Mouse (Mus musculus) right cerebral cortex, postnatal 4 days (tissue): Measurements from ENCODE around the gene Lpar5.

Experiments
- DNase-seq: peaks from one replicate; pipeline ENCODE4 v3.0.0-alpha.2; 2022

Gene Lpar5

DNA sequence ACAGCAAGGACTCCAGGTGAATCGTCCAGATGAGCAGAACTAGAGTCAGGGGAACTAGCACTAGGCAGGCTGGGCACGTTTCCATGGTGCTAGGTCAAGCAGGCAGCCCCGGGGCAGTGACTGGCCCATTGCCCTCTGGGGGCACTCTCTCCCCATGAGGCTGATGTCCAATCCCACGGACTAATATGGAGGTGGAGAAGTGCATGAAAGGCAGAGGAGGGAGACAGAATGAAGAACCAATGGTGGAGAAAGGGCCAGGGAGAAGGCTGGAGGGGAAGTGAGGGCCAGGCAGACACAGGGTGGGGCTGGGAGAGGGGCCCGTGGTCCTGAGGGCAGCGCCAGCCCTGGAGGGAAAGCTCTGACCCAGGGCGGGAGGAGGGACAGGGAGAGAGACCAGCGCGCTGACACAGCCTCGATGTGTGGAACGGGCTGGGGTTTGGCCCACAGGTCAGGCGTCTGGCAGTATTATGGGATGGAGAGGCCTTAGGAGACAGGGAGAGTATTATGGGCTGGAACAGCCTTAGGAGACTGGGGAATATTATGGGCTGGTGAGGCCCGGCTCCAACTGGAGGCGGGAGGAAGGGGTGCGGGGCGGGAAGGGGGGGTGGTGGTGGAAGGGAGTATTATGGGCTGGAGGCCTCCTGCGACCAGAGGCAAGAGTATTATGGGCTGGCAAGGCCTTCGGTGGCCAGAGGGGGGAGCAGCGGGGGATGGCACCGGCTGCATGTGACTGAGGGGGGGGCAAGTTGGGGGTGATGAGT is 21.0 kb downstream of the Lpar5 start:
- DNase-seq = peak; percentile 77

DNA sequence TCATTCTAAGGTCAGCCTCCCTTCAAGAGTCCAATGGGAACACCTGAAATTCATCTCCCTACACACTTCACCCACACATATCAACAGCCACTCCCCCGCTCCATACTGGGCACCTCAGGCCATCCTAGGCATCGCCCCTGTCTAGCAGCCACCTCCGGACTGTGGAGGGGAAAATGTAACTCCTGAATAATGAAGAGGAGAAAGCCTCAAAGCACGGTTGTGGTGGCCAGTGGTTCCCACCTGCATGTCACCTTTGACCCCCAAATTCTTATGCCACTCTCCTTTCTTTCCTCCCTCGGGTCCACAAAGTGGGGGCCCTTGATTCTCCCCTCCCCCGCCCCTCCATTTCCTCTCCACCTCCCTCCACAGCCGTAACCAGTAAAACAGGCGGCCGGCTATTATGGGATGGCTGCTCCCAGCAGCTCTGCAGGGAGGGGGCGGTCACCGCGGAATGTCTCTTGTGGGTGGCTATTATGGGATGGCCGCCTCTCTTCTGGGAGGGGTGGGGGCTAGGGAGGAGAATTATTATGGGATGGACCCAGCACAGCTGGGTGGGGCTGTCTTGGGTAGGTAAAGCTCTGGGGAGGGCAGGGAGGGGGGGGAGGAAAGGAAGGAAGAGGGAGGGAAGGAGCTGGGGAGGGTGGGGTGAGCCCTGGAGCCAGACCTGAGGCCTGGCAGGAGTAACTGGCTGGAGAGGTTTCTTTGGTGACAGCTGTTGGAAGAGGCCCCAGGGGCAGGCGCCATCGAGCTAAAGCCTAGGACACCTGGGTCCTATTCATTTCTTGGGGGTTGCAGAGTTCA is 22.0 kb downstream of the Lpar5 start:
- peak; percentile 79 for DNase-seq

DNA sequence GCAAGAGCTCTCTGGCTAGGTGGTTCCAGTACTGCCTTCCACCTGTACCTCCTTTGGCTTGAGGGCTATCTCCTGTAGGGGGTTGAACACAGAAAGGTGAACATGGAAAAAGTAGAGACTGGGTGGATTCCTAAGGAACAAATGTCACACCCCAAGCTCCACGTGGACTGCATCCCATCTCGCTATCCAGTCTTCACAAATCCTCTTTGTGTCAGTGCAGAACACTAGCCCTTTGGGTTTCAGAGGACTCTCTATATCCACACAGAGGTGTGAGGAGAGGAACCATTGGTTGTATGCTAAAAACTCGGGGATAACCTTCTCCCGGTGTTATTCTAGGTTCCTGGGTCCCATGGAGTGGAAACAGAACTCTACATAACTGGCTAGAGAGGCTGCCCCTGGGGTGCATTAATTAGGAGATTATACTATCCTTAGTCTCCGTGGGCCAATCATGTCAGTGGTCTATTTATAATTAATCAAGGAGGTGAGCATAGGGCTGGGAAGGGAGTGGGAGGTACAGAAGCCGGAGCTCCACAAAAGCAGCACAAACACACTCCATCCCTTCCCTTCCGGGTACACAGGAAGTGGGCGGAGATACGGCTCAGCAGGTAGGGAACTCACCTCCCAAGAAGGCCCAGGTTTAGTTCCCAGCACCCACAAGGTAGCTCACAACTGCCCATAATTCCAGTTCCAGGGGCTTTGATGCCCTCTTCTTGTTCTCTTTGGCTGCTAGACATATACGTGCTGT is 22.8 kb downstream of the Lpar5 start:
- no peak for DNase-seq

DNA sequence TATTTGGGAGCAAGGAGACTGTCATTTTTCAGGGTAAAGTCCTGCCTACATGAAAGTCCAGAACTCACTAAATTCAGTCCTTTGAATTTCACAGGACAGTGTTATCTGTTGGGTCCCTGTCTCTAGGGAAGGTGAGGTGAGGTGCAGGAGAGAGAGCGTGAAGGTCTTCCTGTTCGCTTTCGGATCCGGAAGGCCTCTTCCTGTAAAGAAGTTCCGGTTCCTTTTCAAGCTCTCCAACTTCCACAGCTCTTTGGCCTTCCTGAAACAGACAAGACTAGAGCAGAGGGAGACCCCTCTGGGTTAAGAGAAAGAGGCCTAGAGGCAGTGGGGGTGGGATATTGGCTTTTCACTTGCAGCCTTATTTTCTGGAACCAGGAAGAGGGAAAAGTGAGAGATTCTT is 24.7 kb downstream of the Lpar5 start:
- no peak for DNase-seq

DNA sequence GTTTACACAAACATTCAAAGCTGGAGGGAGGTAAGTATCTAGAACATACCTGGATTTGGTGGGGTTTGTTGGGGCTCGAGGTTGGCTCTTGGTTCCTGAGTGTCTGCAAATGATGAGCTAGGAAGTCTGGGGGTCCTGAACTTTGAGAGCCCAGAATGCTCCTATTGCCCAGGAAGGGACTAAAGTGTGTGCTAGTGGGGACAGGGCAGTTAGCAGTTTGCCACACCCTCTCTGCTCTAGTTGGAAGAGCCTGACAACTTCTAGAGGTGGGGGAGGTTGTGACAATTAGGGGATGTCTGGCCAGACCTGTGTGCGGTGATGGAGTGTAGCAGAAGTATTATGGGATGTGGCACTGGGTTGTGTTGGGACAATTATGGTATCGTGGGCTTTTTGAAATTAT is 27.1 kb downstream of the Lpar5 start:
- DNase-seq = no peak

DNA sequence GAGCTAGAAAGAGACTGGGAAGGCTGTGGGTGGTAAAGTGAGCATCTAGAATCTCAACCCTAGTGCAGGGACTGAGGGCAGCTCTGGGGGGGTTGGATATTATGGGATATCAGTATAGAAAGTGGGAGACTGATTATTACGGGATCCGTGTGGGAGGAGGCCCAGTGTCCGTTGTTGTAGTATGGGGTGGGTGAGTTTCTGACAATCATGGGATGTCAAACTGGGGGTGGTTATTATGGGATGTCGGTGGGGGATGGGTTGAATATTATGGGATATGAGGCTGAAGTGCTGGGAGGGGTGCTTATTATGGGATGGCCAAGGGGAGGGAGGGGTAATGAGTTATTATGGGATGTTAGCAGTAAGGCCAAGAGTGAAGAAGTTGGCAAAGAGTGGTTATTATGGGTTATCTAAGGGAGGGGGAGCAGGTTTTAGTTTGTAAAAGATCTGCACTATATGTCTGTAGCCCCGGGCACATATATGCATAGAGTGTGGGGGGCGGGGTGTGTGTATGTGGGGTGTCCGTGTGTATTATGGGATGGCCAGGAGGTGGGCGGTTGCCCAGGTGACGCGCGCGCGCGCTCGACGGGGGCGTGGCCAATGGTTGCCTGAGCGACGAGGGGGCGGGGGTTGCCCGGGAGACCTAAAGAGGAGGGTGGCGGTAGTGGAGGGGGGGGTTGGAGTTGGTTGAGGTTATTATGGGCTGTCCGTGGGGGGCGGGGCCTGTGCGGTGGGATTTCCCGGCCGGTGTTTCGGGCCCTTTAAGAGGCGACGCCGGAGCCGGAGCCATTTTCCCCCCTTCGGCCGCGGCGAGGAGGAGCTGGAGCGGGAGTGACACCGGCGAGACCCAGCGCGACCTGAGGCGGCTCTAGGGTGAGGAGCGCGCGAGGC is 27.9 kb downstream of the Lpar5 start, which contains the start of gene Chd4:
TSS of gene Chd4 (plus strand) at position 591 of the 888 bp plus-strand sequence.
- peak; percentile 99 for DNase-seq

DNA sequence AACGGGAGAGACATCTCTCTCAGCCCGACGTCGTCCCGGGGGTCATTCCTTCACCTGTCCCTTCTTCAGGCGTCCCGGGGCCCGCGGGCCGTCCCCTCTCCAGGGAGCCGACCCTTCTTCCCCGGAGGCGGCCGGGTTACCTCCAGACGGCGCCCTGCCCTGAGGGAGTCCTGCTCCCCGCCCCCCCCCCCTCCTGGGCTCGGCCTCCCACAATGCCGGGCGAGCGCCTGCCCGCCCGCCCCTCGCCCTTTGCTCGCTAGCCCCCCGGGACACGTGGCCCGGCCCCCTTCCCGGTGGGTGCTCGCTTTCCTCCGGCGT is 28.5 kb downstream of the Lpar5 start:
- DNase-seq = no peak

DNA sequence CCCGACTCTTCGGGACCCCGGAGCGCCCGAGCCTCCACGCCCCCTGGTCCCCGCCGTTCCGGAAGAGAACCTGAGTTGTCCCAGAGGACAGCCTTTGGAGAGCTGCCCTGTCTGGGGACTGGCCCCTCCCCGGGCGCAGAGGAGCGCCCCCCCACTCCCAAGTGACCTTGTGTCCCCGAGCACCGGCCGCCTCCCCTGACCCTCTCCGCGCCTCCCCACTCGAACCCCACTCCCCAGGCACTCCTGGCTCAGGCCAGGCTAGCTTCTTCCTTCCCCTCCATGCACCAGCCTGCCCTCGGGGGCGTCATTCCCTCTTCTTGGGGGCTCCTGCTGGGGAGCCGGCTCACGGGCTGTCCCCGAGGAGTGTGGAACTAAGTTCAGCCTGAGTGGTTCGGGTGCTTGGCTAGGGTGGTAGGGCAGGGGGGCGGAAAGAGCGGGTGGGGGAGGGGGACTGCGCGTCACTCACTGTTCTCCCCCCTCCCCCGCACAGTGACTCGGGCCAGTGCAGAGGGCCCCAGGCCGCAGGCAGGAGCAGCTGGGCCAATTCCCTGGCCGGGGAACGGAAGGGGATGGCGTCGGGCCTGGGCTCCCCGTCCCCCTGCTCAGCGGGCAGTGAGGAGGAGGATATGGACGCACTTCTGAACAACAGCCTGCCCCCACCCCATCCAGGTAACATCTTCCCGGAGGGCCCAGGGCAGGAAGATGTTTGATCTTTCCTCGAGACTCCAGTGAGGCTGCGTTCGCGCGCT is 29.1 kb downstream of the Lpar5 start:
- peak; percentile 57 for DNase-seq

DNA sequence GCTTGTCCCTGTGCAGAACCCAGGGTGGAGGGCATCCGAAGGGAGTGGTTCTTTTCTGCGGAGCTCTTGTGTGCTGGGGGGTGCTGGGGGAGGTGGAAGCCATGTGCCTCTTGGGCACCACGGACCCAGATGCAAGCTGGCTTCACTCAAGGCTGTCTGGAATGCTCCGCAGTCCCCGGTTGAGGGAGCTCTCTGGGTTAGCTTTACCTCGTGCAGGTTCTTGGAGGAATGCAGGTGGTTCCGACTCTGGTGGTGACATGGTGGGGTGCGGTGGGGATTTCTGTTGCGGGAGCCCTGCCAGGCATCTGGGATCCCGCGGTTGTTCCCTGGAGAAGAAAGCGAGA is 29.6 kb downstream of the Lpar5 start:
- DNase-seq = peak; percentile 29

DNA sequence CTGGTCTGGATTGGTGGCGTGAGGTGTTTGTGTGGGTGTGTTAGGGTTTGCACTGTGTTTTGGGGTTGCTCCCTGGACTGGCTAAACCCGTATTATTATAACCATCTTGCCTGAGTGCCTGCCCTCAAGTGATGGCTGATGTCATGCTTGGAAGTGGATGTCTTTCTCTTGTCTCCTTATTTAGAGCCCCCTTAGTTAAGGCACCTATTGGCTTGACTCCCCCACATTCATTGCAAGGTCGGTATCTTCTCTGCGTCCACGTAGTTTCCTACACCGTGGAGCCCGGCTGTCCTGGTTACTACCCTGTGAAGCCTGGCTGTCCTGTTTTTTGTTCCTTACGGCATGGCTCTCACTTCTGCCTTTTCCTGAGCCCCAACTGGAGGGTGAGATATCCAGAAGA is 30.2 kb downstream of the Lpar5 start:
- no peak for DNase-seq

DNA sequence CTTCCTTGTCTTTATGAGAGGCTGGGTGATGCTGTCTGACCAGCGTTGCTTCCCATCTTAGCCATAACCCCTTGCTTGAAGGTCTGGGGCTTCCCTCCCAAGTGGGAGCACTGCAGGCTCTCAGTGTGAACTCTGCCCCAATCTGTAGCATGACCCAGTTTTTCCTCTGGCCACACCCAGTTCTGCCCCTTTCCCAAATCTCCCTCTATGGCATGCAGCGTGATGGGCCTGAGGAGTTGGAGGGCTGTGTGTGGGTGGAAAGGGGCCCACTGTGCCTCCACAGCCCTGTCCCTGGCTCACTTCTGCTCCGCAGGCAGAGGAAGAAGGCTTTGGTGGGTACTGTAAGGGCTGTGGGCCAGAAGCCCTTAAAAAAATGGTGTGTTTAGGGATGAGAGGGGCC is 30.8 kb downstream of the Lpar5 start:
- DNase-seq = no peak

DNA sequence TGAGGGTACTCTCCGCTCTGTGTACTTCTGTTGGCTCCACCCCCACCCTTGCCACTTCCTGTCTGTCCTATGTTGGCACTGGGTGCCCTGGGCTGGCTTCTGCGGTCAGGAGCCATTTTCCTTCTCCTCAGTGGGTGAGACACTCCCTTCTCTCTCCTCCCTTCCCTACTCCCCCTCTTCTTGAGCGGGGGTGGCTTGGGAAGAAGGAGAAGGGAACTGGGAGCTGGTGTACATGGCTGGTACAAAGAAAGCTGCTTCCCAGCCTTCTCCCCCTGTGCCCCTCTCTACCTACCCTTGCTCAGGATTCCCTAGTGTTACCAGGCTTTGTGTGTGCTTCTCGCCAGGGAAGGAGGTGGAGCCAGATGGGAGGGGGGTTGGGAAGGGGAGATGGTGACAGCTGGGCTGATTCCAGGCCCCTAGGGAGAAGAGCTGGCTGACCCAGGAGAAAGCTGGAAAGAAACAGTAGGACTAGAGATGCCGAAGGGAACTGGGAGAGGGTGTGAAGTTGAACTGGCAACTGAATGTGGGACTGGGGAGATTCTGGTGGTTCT is 31.8 kb downstream of the Lpar5 start:
- no peak for DNase-seq

DNA sequence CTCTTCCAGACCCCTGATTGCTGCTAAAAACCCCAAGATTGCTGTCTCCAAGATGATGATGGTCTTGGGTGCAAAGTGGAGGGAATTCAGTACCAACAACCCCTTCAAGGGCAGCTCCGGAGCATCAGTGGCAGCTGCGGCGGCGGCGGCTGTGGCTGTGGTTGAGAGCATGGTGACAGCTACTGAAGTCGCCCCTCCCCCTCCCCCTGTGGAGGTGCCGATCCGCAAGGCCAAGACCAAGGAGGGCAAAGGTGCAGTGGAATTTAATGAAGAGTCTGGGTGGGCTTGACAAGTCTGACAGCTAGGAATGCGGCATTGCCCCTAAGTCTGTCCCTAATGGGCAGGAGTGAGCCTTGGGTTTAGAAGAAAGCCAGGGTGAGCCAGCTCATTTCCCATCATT is 33.7 kb downstream of the Lpar5 start:
- DNase-seq = no peak

DNA sequence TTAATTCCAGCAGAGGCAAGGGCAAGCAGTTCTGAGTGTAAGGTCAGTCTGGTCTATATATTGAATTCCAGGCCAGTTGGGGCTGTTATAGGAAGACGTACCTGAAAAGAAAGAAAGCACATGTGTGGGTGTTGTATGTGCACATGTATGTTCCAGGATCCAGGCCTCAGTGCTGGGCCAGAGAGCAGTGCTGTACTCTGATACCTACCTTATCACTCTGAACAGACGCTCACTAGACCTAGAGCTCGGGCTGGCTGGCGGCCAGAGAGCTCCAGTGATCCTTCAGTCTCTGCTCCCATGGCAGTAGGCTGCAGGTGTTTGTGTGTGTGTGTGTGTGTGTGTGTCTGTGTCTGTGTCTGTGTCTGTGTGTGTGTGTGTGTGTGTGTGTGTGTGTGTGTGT is 36.5 kb downstream of the Lpar5 start:
- DNase-seq = no peak

DNA sequence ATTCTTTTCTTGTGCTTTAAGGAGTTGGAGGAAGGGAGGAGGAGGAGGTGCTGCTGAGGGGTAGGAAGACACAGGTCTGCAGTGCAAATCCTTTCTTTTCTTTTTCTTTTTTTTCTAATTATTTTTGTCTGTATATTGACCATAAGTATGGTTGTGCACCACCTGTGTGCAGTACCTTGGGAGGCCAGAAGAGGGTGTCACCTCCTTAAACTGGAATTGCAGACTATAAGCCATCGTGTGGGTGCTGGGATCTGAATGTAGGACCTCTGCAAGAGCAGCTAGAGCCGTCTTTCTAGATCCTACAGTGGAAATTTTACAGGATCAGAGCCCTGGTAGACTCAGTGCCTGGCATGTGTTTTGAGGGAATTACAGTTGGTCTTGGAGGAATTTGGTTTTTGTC is 40.0 kb downstream of the Lpar5 start:
- DNase-seq = no peak

DNA sequence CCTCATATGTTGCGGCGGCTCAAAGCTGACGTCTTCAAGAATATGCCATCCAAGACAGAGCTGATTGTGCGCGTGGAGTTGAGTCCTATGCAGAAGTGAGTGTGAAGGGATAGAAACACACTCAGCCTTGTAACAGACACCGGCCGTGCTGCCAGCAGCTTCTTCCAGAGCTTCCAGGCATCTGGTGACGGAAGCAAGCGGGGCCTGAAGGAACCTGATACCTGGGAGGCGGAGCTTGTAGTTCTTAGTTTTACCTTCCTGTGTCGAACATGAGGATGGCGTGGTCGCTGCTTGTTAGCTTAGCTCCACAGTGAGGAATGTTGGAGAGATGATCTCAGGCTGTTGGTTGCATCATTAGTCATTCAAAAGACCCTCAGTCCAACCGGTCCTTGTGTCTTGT is 41.7 kb downstream of the Lpar5 start:
- no peak for DNase-seq

DNA sequence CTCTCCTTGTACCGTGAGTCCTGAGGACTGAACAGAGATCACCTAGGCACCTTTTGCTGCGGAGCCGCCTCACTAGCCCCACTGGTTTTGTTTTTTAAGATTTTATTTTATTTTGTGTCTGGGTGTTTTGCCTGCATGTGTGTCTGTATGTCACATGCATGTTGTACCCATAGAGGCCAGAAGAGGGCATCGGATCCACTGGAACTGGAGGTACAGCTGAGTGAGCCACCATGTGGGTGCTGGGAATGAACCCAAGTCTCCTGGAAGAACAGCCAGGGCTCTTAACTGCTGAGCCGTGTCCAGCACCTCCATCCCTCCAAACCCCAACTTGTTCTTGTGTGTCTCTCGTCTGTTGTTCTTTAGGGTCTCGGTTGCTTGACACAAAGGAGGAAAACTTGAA is 43.2 kb downstream of the Lpar5 start:
- DNase-seq = peak; percentile 62

DNA sequence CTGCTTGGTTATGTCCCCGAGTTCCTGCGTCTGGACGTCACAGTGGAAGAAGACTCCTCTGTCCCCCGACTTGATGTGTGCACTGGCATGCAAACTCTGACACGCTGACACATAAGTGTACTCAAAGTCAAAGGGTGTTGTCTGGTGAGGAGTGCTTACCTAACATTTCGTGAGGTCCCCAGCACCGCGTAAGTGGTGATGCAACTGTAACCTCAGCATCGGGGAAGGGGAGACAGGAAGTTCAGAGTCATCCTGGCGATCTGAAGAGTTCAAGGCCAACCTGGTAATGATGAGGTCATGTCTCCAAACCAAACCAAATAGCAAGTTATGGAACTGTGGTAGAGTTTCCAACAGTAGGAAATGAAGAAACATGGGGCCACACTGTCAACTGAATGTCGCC is 44.8 kb downstream of the Lpar5 start:
- no peak for DNase-seq

DNA sequence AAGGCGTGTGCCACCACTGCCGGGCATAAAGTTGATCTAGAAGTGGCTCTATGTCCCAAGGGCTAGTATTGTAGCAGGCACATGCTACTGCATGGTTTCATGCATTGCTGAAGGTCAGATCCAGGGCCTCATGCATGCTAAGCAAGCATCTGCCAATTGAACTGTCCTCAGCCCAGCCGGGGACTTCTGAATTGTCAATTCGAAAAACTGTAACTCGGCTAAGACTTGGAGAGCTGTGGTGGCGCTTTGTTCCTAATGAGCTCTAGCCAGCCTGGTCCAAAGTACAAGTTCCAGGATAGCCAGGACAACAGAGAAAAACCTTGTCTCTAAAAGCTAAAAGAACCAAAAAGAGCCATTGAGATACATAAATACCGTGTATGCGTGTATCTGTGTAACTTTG is 51.7 kb downstream of the Lpar5 start:
- DNase-seq = no peak

DNA sequence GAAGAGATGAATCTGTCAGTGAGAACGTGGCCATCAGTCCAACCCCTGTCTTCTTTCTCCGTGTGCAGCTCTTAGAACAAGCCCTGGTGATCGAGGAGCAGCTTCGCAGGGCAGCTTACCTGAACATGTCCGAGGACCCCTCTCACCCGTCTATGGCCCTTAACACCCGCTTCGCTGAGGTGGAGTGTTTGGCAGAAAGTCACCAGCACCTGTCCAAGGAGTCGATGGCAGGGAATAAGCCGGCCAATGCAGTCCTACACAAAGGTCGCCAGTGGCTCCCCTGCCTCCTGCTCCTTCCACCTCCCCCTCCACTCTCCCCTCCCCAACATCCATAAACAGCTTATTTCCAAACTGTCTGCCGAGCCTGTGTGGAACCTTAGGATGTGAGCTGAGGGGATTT is 61.0 kb downstream of the Lpar5 start:
- no peak for DNase-seq

DNA sequence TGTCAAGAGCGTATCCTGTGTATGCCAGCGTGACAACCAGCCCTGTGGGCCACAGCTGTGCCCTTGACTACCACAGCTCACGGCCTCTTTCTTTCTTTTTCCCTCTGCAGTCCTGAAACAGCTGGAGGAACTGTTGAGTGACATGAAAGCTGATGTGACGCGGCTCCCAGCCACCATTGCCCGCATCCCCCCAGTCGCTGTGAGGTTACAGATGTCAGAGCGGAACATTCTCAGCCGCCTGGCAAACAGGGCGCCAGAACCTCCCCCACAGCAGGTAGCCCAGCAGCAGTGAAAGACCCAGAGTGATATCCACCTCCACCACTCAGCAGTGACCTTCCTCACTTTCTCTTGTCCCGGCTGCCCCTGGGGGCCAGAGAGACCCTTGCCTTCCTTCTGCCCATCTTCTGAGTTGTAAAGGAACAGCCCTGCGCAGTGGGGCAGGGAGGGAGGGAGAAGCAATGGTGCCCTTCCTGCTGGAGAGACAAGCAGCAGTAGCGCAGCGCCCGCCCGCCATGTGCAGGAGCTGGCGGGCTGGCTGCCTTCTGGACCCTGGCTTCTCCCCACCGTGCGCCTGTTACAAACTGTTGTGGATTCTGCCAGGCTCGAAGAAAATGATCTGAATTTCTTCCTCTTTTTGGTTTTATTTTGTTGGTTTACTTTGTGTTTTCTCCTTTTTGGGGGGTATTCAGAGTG is 62.1 kb downstream of the Lpar5 start:
- DNase-seq = no peak
